Mouse (Mus musculus): ENCODE results near the gene Zbtb8a. TPM values are rescaled to one million over a fixed set of nuclear protein-coding genes. Genes with fewer than 3 reads are reported as not detected.
A peak's percentile ranks its signal among the peaks of the same experiment; 100 is the strongest.

Zbtb8a gene
- polyA plus RNA-seq, 1 experiment from 2014 or later: 15.4 TPM

GRCm38 (mm10) chr4:129350644-129351043 is 27.3 kb downstream of the Zbtb8a start:
- 8% methylated on average over 1 of the region's 1 CpGs for WGBS
- no peak overlapping the region for H3K4me2 ChIP-seq (replicated peaks)
- no peaks in the 10 kb centered on the region; the same call in 1 of the 2 replicates for H3K36me3 ChIP-seq
- no peak overlapping the region for H3K9ac ChIP-seq
- H3K9me3 ChIP-seq: no peaks in the 10 kb centered on the region
- H3K4me1 ChIP-seq (replicated peaks): no peaks in the 10 kb centered on the region
- H3K27ac ChIP-seq: no peak overlapping the region
- no peaks in the 10 kb centered on the region for H3K27me3 ChIP-seq (replicated peaks)
- ATAC-seq: peak; percentile 82
- no peak overlapping the region for H3K4me3 ChIP-seq (replicated peaks)

GRCm38 (mm10) chr4:129346481-129347154 is 31.3 kb downstream of the Zbtb8a start:
- Histone ChIP-seq H3K27ac (no peak overlapping the region), H3K36me3 (peaks cover 6% of the 10 kb centered on the region), H3K4me1 (replicated peaks) (no peaks in the 10 kb centered on the region), H3K27me3 (replicated peaks) (no peaks in the 10 kb centered on the region), H3K9me3 (no peaks in the 10 kb centered on the region), H3K4me2 (replicated peaks) (no peak overlapping the region), H3K4me3 (replicated peaks) (no peak overlapping the region), H3K9ac (no peak overlapping the region)
- no peak for ATAC-seq
- WGBS: 82% methylated on average over 15 of the region's 15 CpGs

- no peaks in the 10 kb centered on the region for H3K4me1 ChIP-seq (replicated peaks)
- no peak overlapping the region for H3K27ac ChIP-seq
- no peak for ATAC-seq
- H3K9me3 ChIP-seq: no peaks in the 10 kb centered on the region
- H3K36me3 ChIP-seq: peaks cover 9% of the 10 kb centered on the region
- H3K4me2 ChIP-seq (replicated peaks): no peak overlapping the region
- H3K9ac ChIP-seq: no peak overlapping the region
- WGBS: 80% methylated on average over 2 of the region's 2 CpGs
- H3K4me3 ChIP-seq (replicated peaks): no peak overlapping the region
- no peaks in the 10 kb centered on the region for H3K27me3 ChIP-seq (replicated peaks)
Measured at GRCm38 (mm10) chr4:129342705-129343104, 35.2 kb downstream of the Zbtb8a start.

GRCm38 (mm10) chr4:129341888-129342287 is 36.0 kb downstream of the Zbtb8a start:
- 88% methylated on average over 1 of the region's 1 CpGs for WGBS
- Histone ChIP-seq H3K4me1 (replicated peaks) (peaks cover 6% of the 10 kb centered on the region), H3K9me3 (no peaks in the 10 kb centered on the region), H3K36me3 (peaks cover 9% of the 10 kb centered on the region; the same call in 1 of the 2 replicates), H3K4me2 (replicated peaks) (no peak overlapping the region), H3K4me3 (replicated peaks) (no peak overlapping the region), H3K27me3 (replicated peaks) (no peaks in the 10 kb centered on the region), H3K27ac (no peak overlapping the region), H3K9ac (no peak overlapping the region)
- no peak for ATAC-seq

- H3K36me3 ChIP-seq: peaks cover 9% of the 10 kb centered on the region; the same call in 1 of the 2 replicates
- WGBS: 94% methylated on average over 3 of the region's 3 CpGs
- no peaks in the 10 kb centered on the region for H3K27me3 ChIP-seq (replicated peaks)
- no peak overlapping the region for H3K27ac ChIP-seq
- no peak overlapping the region for H3K9ac ChIP-seq
- peaks cover 6% of the 10 kb centered on the region for H3K4me1 ChIP-seq (replicated peaks)
- H3K4me3 ChIP-seq (replicated peaks): no peak overlapping the region
- H3K4me2 ChIP-seq (replicated peaks): no peak overlapping the region
- no peak for ATAC-seq
- H3K9me3 ChIP-seq: no peaks in the 10 kb centered on the region
Measured at GRCm38 (mm10) chr4:129339743-129340142, 38.2 kb downstream of the Zbtb8a start.

GRCm38 (mm10) chr4:129336291-129336690 is 41.6 kb downstream of the Zbtb8a start:
- WGBS: 42% methylated on average over 14 of the region's 14 CpGs
- Histone ChIP-seq H3K9ac (peak overlapping the region; percentile 60), H3K27me3 (replicated peaks) (no peaks in the 10 kb centered on the region), H3K27ac (peak overlapping the region; percentile 99), H3K36me3 (no peaks in the 10 kb centered on the region; the same call in 1 of the 2 replicates), H3K4me2 (replicated peaks) (peak overlapping the region; percentile 73), H3K4me1 (replicated peaks) (peaks cover 25% of the 10 kb centered on the region), H3K4me3 (replicated peaks) (peak overlapping the region; percentile 92), H3K9me3 (no peaks in the 10 kb centered on the region)
- no peak for ATAC-seq

GRCm38 (mm10) chr4:129335216-129336074 is 42.5 kb downstream of the Zbtb8a start, which contains the start of the genes Rbbp4 and Zbtb8os:
Gene Rbbp4, minus strand, starts transcription at chr4:129335370.
Gene Zbtb8os, plus strand, starts transcription at chr4:129335695.
- under 1% methylated on average over 73 of the region's 73 CpGs for WGBS

GRCm38 (mm10) chr4:129334677-129335215 is 43.2 kb downstream of the Zbtb8a start:
- H3K27me3 ChIP-seq (replicated peaks): no peaks in the 10 kb centered on the region
- WGBS: under 1% methylated on average over 62 of the region's 62 CpGs
- peaks cover 2% of the 10 kb centered on the region; the same call in 1 of the 2 replicates for H3K36me3 ChIP-seq
- no peaks in the 10 kb centered on the region for H3K9me3 ChIP-seq
- peak overlapping the region; percentile 96 for H3K27ac ChIP-seq
- ATAC-seq: no peak; the same call in 1 of the 2 replicates
- H3K9ac ChIP-seq: peak overlapping the region; percentile 96
- peak overlapping the region; percentile 58 for H3K4me2 ChIP-seq (replicated peaks)
- H3K4me1 ChIP-seq (replicated peaks): peaks cover 30% of the 10 kb centered on the region
- peak overlapping the region; percentile 92 for H3K4me3 ChIP-seq (replicated peaks)

More at GRCm38 (mm10) chr4:129335216-129336074, 42.5 kb downstream of the Zbtb8a start, which contains the start of the genes Rbbp4 and Zbtb8os:
- H3K4me2 ChIP-seq (replicated peaks): peak within 1 kb of the TSS; percentile 73
- H3K9me3 ChIP-seq: no peaks in the 10 kb centered on the region
- H3K4me1 ChIP-seq (replicated peaks): peaks cover 30% of the 10 kb centered on the region
- H3K27ac ChIP-seq: peak within 1 kb of the TSS; percentile 99
- H3K4me3 ChIP-seq (replicated peaks): peak within 1 kb of the TSS; percentile 92
- ATAC-seq: peak; percentile 98
- H3K36me3 ChIP-seq: peaks cover 2% of the 10 kb centered on the region; the same call in 1 of the 2 replicates
- peak within 1 kb of the TSS; percentile 96 for H3K9ac ChIP-seq
- H3K27me3 ChIP-seq (replicated peaks): no peaks in the 10 kb centered on the region

GRCm38 (mm10) chr4:129332846-129333245 is 45.1 kb downstream of the Zbtb8a start:
- no peaks in the 10 kb centered on the region for H3K9me3 ChIP-seq
- ATAC-seq: no peak
- WGBS: 50% methylated on average over 1 of the region's 1 CpGs
- peaks cover 30% of the 10 kb centered on the region for H3K4me1 ChIP-seq (replicated peaks)
- peak overlapping the region; percentile 58; the same call in 1 of the 2 replicates for H3K4me2 ChIP-seq (replicated peaks)
- peak overlapping the region; percentile 92; the same call in 1 of the 2 replicates for H3K4me3 ChIP-seq (replicated peaks)
- no peak overlapping the region for H3K27ac ChIP-seq
- no peak overlapping the region; the same call in 1 of the 2 replicates for H3K9ac ChIP-seq
- H3K27me3 ChIP-seq (replicated peaks): no peaks in the 10 kb centered on the region
- peaks cover 9% of the 10 kb centered on the region for H3K36me3 ChIP-seq

- no peak overlapping the region for H3K9ac ChIP-seq
- no peak overlapping the region for H3K4me3 ChIP-seq (replicated peaks)
- H3K36me3 ChIP-seq: peaks cover 24% of the 10 kb centered on the region
- no peaks in the 10 kb centered on the region for H3K9me3 ChIP-seq
- no peaks in the 10 kb centered on the region for H3K27me3 ChIP-seq (replicated peaks)
- peaks cover 4% of the 10 kb centered on the region; the same call in 1 of the 2 replicates for H3K4me1 ChIP-seq (replicated peaks)
- no peak overlapping the region for H3K4me2 ChIP-seq (replicated peaks)
- ATAC-seq: no peak
- no peak overlapping the region for H3K27ac ChIP-seq
- 60% methylated on average over 1 of the region's 1 CpGs for WGBS
Measured at GRCm38 (mm10) chr4:129326191-129326590, 51.7 kb downstream of the Zbtb8a start.

- Histone ChIP-seq H3K9ac (no peak overlapping the region), H3K4me1 (replicated peaks) (no peaks in the 10 kb centered on the region), H3K36me3 (peaks cover 33% of the 10 kb centered on the region), H3K27me3 (replicated peaks) (no peaks in the 10 kb centered on the region), H3K9me3 (no peaks in the 10 kb centered on the region), H3K27ac (no peak overlapping the region), H3K4me3 (replicated peaks) (no peak overlapping the region), H3K4me2 (replicated peaks) (no peak overlapping the region)
- ATAC-seq: no peak
- 77% methylated on average over 1 of the region's 1 CpGs for WGBS
Measured at GRCm38 (mm10) chr4:129324756-129325155, 53.2 kb downstream of the Zbtb8a start.

- Histone ChIP-seq H3K9me3 (no peaks in the 10 kb centered on the region), H3K4me3 (replicated peaks) (no peak overlapping the region), H3K36me3 (peaks cover 39% of the 10 kb centered on the region), H3K27ac (no peak overlapping the region), H3K9ac (no peak overlapping the region), H3K4me2 (replicated peaks) (no peak overlapping the region), H3K4me1 (replicated peaks) (no peaks in the 10 kb centered on the region), H3K27me3 (replicated peaks) (no peaks in the 10 kb centered on the region)
- ATAC-seq: no peak
- 90% methylated on average over 1 of the region's 1 CpGs for WGBS
Measured at GRCm38 (mm10) chr4:129323491-129323890, 54.4 kb downstream of the Zbtb8a start.

Measured in intestine, embryonic 15.5 days (tissue).